Mouse (Mus musculus) limb, embryonic 13.5 days (tissue): ENCODE measurements around the gene Oasl2. TPM values are rescaled to one million over a fixed set of nuclear protein-coding genes. Genes with fewer than 3 reads are reported as not detected.

Source experiments
- ATAC-seq: fragments of 200-750 bp; cut with Nextera tagmentation; 2 replicates; pipeline ENCODE4 v1.8.0; 2017; ENCODE audit warnings: low read depth, moderate number of reproducible peaks, moderate TSS enrichment; ENCODE audit not compliant: low FRiP score
- H3K27ac ChIP-seq: fragments of 300-500 bp; sonication (generic); 2 replicates; pipeline ENCODE4 v1.5.1; 2015; ENCODE audit warnings: inconsistent platforms, mild to moderate bottlenecking, moderate library complexity
- H3K27me3 ChIP-seq: fragments of 300-500 bp; sonication (generic); 2 replicates; pipeline ENCODE4 v1.6.1; 2015; ENCODE audit warnings: mild to moderate bottlenecking, inconsistent platforms
- H3K36me3 ChIP-seq: fragments of 300-500 bp; sonication (generic); 2 replicates; pipeline ENCODE4 v1.6.1; 2015; ENCODE audit warnings: inconsistent platforms, mild to moderate bottlenecking, moderate library complexity
- H3K4me1 ChIP-seq: fragments of 300-500 bp; sonication (generic); 2 replicates; pipeline ENCODE4 v1.6.1; 2015; ENCODE audit warnings: inconsistent platforms
- H3K4me2 ChIP-seq: fragments of 300-500 bp; sonication (generic); replicated peaks from 2 replicates; pipeline ENCODE4 v1.6.1; 2015; ENCODE audit warnings: inconsistent platforms, mild to moderate bottlenecking, moderate library complexity
- H3K4me3 ChIP-seq: fragments of 300-500 bp; sonication (generic); 2 replicates; pipeline ENCODE4 v1.5.1; 2015; ENCODE audit warnings: moderate library complexity, mild to moderate bottlenecking, inconsistent platforms
- H3K9ac ChIP-seq: fragments of 300-500 bp; sonication (generic); 2 replicates; pipeline ENCODE4 v1.6.1; 2015; ENCODE audit warnings: mild to moderate bottlenecking, inconsistent platforms
- H3K9me3 ChIP-seq: fragments of 300-500 bp; sonication (generic); 2 replicates; pipeline ENCODE4 v1.6.1; 2016; ENCODE audit warnings: inconsistent platforms
- WGBS: fragments of 180-500 bp; shearing (Covaris S2); methylation state at CpG from one replicate; pipeline ENCODE4 v1.1.7; 2015; 5-methylcytosine and 5-hydroxymethylcytosine counted together
- microRNA-seq: library from miRNA; unstranded; fragments of <30 nt; microRNA quantifications from one replicate; pipeline ENCODE4, GENCODE M21; 2016
- polyA plus RNA-seq: library from polyadenylated mRNA; unstranded; fragments of >200 nt; fragmentation: Nextera tagmentation; extraction: Ambion mirVana; gene quantifications from 2 replicates; pipeline ENCODE4 v1.2.1, GENCODE M21; 2015

The Oasl2 gene
- polyA plus RNA-seq, 1 experiment from 2014 or later: 1.3 TPM

- Histone ChIP-seq H3K4me3 (no peak overlapping the region), H3K4me2 (no peak overlapping the region), H3K9ac (no peak overlapping the region), H3K27ac (no peak overlapping the region), H3K9me3 (no peaks in the 10 kb centered on the region), H3K27me3 (no peaks in the 10 kb centered on the region), H3K4me1 (peaks cover 6% of the 10 kb centered on the region), H3K36me3 (peaks cover 50% of the 10 kb centered on the region)
- whole genome bisulfite sequencing: 86% methylated on average over 10 of the region's 10 CpGs
- ATAC-seq: no peak
Observed at GRCm38 (mm10) chr5:114945072-114945471, 48.3 kb downstream of the Oasl2 start.

GRCm38 (mm10) chr5:114948891-114949290 lies 52.2 kb downstream of the Oasl2 start:
- H3K9me3 ChIP-seq: no peaks in the 10 kb centered on the region
- no peaks in the 10 kb centered on the region for H3K27me3 ChIP-seq
- ATAC-seq: no peak
- H3K27ac ChIP-seq: no peak overlapping the region
- H3K4me2 ChIP-seq: no peak overlapping the region
- 75% methylated on average over 6 of the region's 6 CpGs for WGBS
- peaks cover 49% of the 10 kb centered on the region for H3K36me3 ChIP-seq
- peaks cover 12% of the 10 kb centered on the region for H3K4me1 ChIP-seq
- no peak overlapping the region for H3K9ac ChIP-seq
- no peak overlapping the region for H3K4me3 ChIP-seq

- Histone ChIP-seq H3K27ac (no peak overlapping the region), H3K4me3 (no peak overlapping the region), H3K27me3 (no peaks in the 10 kb centered on the region), H3K4me1 (peaks cover 12% of the 10 kb centered on the region), H3K9ac (no peak overlapping the region), H3K9me3 (no peaks in the 10 kb centered on the region), H3K36me3 (peaks cover 47% of the 10 kb centered on the region), H3K4me2 (no peak overlapping the region)
- 61% methylated on average over 5 of the region's 5 CpGs for WGBS
- peak; percentile 57; the same call in 1 of the 2 replicates for ATAC-seq
Observed at GRCm38 (mm10) chr5:114949316-114949715, 52.6 kb downstream of the Oasl2 start.

- ATAC-seq: 0 out of 2 replicates have a peak, but pooled peaks have one; percentile 3
- Histone ChIP-seq H3K27ac (no peak overlapping the region), H3K27me3 (no peaks in the 10 kb centered on the region), H3K36me3 (peaks cover 47% of the 10 kb centered on the region), H3K4me2 (no peak overlapping the region), H3K9ac (no peak overlapping the region), H3K9me3 (no peaks in the 10 kb centered on the region), H3K4me3 (no peak overlapping the region), H3K4me1 (peaks cover 12% of the 10 kb centered on the region)
- 82% methylated on average over 9 of the region's 9 CpGs for WGBS
Observed at GRCm38 (mm10) chr5:114949812-114950211, 53.1 kb downstream of the Oasl2 start.

- peaks cover 44% of the 10 kb centered on the region for H3K36me3 ChIP-seq
- H3K27ac ChIP-seq: no peak overlapping the region
- no peaks in the 10 kb centered on the region for H3K9me3 ChIP-seq
- H3K4me3 ChIP-seq: no peak overlapping the region
- no peaks in the 10 kb centered on the region for H3K27me3 ChIP-seq
- 75% methylated on average over 12 of the region's 12 CpGs for WGBS
- H3K4me2 ChIP-seq: no peak overlapping the region
- H3K9ac ChIP-seq: no peak overlapping the region
- H3K4me1 ChIP-seq: peaks cover 12% of the 10 kb centered on the region
- ATAC-seq: no peak
Observed at GRCm38 (mm10) chr5:114950669-114951068, 53.9 kb downstream of the Oasl2 start.

- Histone ChIP-seq H3K4me2 (no peak overlapping the region), H3K4me1 (peaks cover 12% of the 10 kb centered on the region), H3K9ac (no peak overlapping the region), H3K36me3 (peaks cover 37% of the 10 kb centered on the region), H3K27me3 (no peaks in the 10 kb centered on the region), H3K4me3 (no peak overlapping the region), H3K9me3 (no peaks in the 10 kb centered on the region), H3K27ac (no peak overlapping the region)
- no peak for ATAC-seq
- 82% methylated on average over 21 of the region's 21 CpGs for WGBS
Observed at GRCm38 (mm10) chr5:114951279-114951880, 54.6 kb downstream of the Oasl2 start.

GRCm38 (mm10) chr5:114953326-114953725 lies 56.6 kb downstream of the Oasl2 start:
- peaks cover 18% of the 10 kb centered on the region for H3K36me3 ChIP-seq
- no peak overlapping the region for H3K27ac ChIP-seq
- H3K4me1 ChIP-seq: peaks cover 12% of the 10 kb centered on the region
- no peak for ATAC-seq
- no peak overlapping the region for H3K4me3 ChIP-seq
- no peaks in the 10 kb centered on the region for H3K27me3 ChIP-seq
- WGBS: 91% methylated on average over 14 of the region's 14 CpGs
- H3K9me3 ChIP-seq: 0 out of 2 replicates have a peak, but pooled peaks cover 3% of the 10 kb centered on the region
- no peak overlapping the region for H3K4me2 ChIP-seq
- no peak overlapping the region for H3K9ac ChIP-seq

GRCm38 (mm10) chr5:114958069-114958468 lies 61.3 kb downstream of the Oasl2 start:
- Histone ChIP-seq H3K27me3 (no peaks in the 10 kb centered on the region), H3K9me3 (0 out of 2 replicates have a peak, but pooled peaks cover 3% of the 10 kb centered on the region), H3K4me2 (no peak overlapping the region), H3K9ac (no peak overlapping the region), H3K4me1 (0 out of 2 replicates have a peak, but pooled peaks cover 4% of the 10 kb centered on the region), H3K4me3 (no peak overlapping the region), H3K27ac (no peak overlapping the region), H3K36me3 (no peaks in the 10 kb centered on the region)
- 84% methylated on average over 5 of the region's 5 CpGs for WGBS
- ATAC-seq: no peak

Small RNA genes within 50 kb of the gene (microRNA-seq; reads per million reads assigned to microRNA genes)
- gene Mir6240: 7.1 reads per million, percentile 22 among the genes with 10 or more reads in this experiment

Other genes starting within 250 kb of the Oasl2 start
- gene Trpv4, start 238.5 kb upstream of the Oasl2 start, polyA plus RNA-seq: 8.4 and 11.8 TPM in 2 replicates
- 95.1 and 97.0 TPM in 2 replicates for gene Gltp, start 206.0 kb upstream of the Oasl2 start, polyA plus RNA-seq
- gene Tchp, start 189.2 kb upstream of the Oasl2 start, polyA plus RNA-seq: 19.4 and 23.3 TPM in 2 replicates
- 38.6 and 40.2 TPM in 2 replicates for gene Ankrd13a, start 122.3 kb upstream of the Oasl2 start, polyA plus RNA-seq
- gene Git2, start 121.4 kb upstream of the Oasl2 start, polyA plus RNA-seq: 46.9 and 52.5 TPM in 2 replicates
- 93.9 and 98.0 TPM in 2 replicates for gene 1500011B03Rik, start 73.5 kb upstream of the Oasl2 start, polyA plus RNA-seq
- not detected in 2 replicates for gene 4930519G04Rik, start 43.3 kb upstream of the Oasl2 start, polyA plus RNA-seq
- gene Gm9936, start 38.3 kb upstream of the Oasl2 start, polyA plus RNA-seq: 0.24 and 0.28 TPM in 2 replicates
- 0.49 and 0.62 TPM in 2 replicates for gene Oasl1, start 26.3 kb downstream of the Oasl2 start, polyA plus RNA-seq
- 73.3 and 73.9 TPM in 2 replicates for gene 2210016L21Rik, start 45.2 kb downstream of the Oasl2 start, polyA plus RNA-seq
- gene Hnf1a, start 74.2 kb downstream of the Oasl2 start, polyA plus RNA-seq: 0.05 TPM in 1 of 2 replicates, not detected in the other
- 16.2 and 17.3 TPM in 2 replicates for gene Sppl3, start 114.2 kb downstream of the Oasl2 start, polyA plus RNA-seq
- gene Gm10401, start 201.4 kb downstream of the Oasl2 start, polyA plus RNA-seq: 43.3 and 44.1 TPM in 2 replicates
- 56.5 and 56.9 TPM in 2 replicates for gene Acads, start 222.4 kb downstream of the Oasl2 start, polyA plus RNA-seq
- gene Unc119b, start 238.0 kb downstream of the Oasl2 start, polyA plus RNA-seq: 45.5 and 47.1 TPM in 2 replicates